Mouse (Mus musculus): ENCODE results near the gene 2310057J18Rik.

GRCm38 (mm10) chr10:28997776-28998175 lies 11.7 kb upstream of the 2310057J18Rik start:
- TF ChIP-seq CTCF (IDR thresholded peaks at IDR 0.05; ENCODE audit: insufficient read depth, low read length) (no peak), POLR2A (IDR thresholded peaks at IDR 0.05; ENCODE audit: borderline replicate concordance, extremely low read depth, low read depth, low read length) (no peak)
